Mouse (Mus musculus) c-Kit-negative CD71-positive TER-119-positive erythroid progenitor cells, embryonic 14.5 days (primary cell): ENCODE data around the gene Fam178b.

Experiments used
- DNase-seq: peaks from one replicate; pipeline ENCODE4 v3.0.0-alpha.2; 2013; ENCODE audit warnings: low read depth, low spot score

Fam178b gene

GRCm38 (mm10) chr1:36588476-36589450 lies 94.2 kb downstream of the Fam178b start:
- DNase-seq = no peak

GRCm38 (mm10) chr1:36587860-36588259 lies 95.1 kb downstream of the Fam178b start:
- DNase-seq = no peak

- DNase-seq = no peak
Measured at GRCm38 (mm10) chr1:36586288-36586687, 96.7 kb downstream of the Fam178b start.

- no peak for DNase-seq
Measured at GRCm38 (mm10) chr1:36583408-36584116, 99.4 kb downstream of the Fam178b start.

GRCm38 (mm10) chr1:36582211-36582610 lies 100.8 kb downstream of the Fam178b start:
- no peak for DNase-seq

GRCm38 (mm10) chr1:36581260-36581659 lies 101.7 kb downstream of the Fam178b start:
- DNase-seq = no peak

GRCm38 (mm10) chr1:36580384-36581207 lies 102.4 kb downstream of the Fam178b start:
- no peak for DNase-seq

- no peak for DNase-seq
Measured at GRCm38 (mm10) chr1:36579974-36580383, 103.0 kb downstream of the Fam178b start.

- DNase-seq = no peak
Measured at GRCm38 (mm10) chr1:36576991-36577675, 105.8 kb downstream of the Fam178b start.

- DNase-seq = no peak
Measured at GRCm38 (mm10) chr1:36575347-36575746, 107.6 kb downstream of the Fam178b start.

- no peak for DNase-seq
Measured at GRCm38 (mm10) chr1:36574196-36574955, 108.6 kb downstream of the Fam178b start.

GRCm38 (mm10) chr1:36573524-36573923 lies 109.5 kb downstream of the Fam178b start:
- no peak for DNase-seq

GRCm38 (mm10) chr1:36572709-36573108 lies 110.3 kb downstream of the Fam178b start:
- DNase-seq = no peak

GRCm38 (mm10) chr1:36572140-36572700 lies 110.8 kb downstream of the Fam178b start:
- DNase-seq = no peak

- DNase-seq = no peak
Measured at GRCm38 (mm10) chr1:36571627-36572026, 111.4 kb downstream of the Fam178b start.

GRCm38 (mm10) chr1:36570320-36570719 lies 112.7 kb downstream of the Fam178b start:
- no peak for DNase-seq

GRCm38 (mm10) chr1:36569694-36570276 lies 113.2 kb downstream of the Fam178b start:
- DNase-seq = no peak

GRCm38 (mm10) chr1:36568776-36569175 lies 114.2 kb downstream of the Fam178b start:
- DNase-seq = no peak

GRCm38 (mm10) chr1:36567818-36568603 lies 115.0 kb downstream of the Fam178b start:
- no peak for DNase-seq
